Mouse (Mus musculus): ENCODE measurements around the gene Nfyc.

The Nfyc gene

GRCm38 (mm10) chr4:120721574-120721973 lies 109.8 kb downstream of the Nfyc start:
- no peak for ATAC-seq (ENCODE audit: insufficient number of reproducible peaks, low FRiP score, low TSS enrichment)

- ATAC-seq (ENCODE audit: insufficient number of reproducible peaks, low FRiP score, low TSS enrichment): no peak
Observed at GRCm38 (mm10) chr4:120719152-120719551, 112.2 kb downstream of the Nfyc start.

GRCm38 (mm10) chr4:120717591-120717990 lies 113.8 kb downstream of the Nfyc start:
- ATAC-seq (ENCODE audit: insufficient number of reproducible peaks, low FRiP score, low TSS enrichment): no peak

- no peak for ATAC-seq (ENCODE audit: insufficient number of reproducible peaks, low FRiP score, low TSS enrichment)
Observed at GRCm38 (mm10) chr4:120716765-120717164, 114.6 kb downstream of the Nfyc start.

GRCm38 (mm10) chr4:120716141-120716571 lies 115.2 kb downstream of the Nfyc start:
- no peak for ATAC-seq (ENCODE audit: insufficient number of reproducible peaks, low FRiP score, low TSS enrichment)

GRCm38 (mm10) chr4:120713856-120714497 lies 117.4 kb downstream of the Nfyc start:
- ATAC-seq (ENCODE audit: insufficient number of reproducible peaks, low FRiP score, low TSS enrichment): no peak

GRCm38 (mm10) chr4:120713021-120713420 lies 118.4 kb downstream of the Nfyc start:
- no peak for ATAC-seq (ENCODE audit: insufficient number of reproducible peaks, low FRiP score, low TSS enrichment)

GRCm38 (mm10) chr4:120712236-120712635 lies 119.1 kb downstream of the Nfyc start:
- ATAC-seq (ENCODE audit: insufficient number of reproducible peaks, low FRiP score, low TSS enrichment): no peak
